Mouse (Mus musculus) heart, postnatal 25 days (tissue): ENCODE data around the gene Dnttip1. TPM values are rescaled to one million over a fixed set of nuclear protein-coding genes. Genes with fewer than 3 reads are reported as not detected.

Experiments used
- DNase-seq: peaks from one replicate; pipeline ENCODE4 v3.0.0; 2022; ENCODE audit warnings: low spot score
- intact Hi-C: fragments of 180-260 bp; cut with DNase I; formaldehyde crosslinking; loops from one replicate; pipeline ENCODE4 v1.15.1; 2025
- total RNA-seq, 2 experiments: library from RNA; stranded (reverse); gene quantifications; 2 replicates each; pipeline ENCODE4 v1.2.3; 2021

Gene Dnttip1
- total RNA-seq, 2 experiments from 2014 or later: 24.4 to 25.8 TPM

- intact Hi-C loops: no loop called here
- no peak for DNase-seq
These were observed 3.2 kb downstream of the Dnttip1 start for GRCm38 (mm10) chr2:164748991-164749390.

GRCm38 (mm10) chr2:164752454-164752853 is 6.7 kb downstream of the Dnttip1 start:
- no peak for DNase-seq
- intact Hi-C loops: no loop called here

GRCm38 (mm10) chr2:164754105-164754504 is 8.3 kb downstream of the Dnttip1 start:
- DNase-seq: no peak
- intact Hi-C loops: no loop called here

GRCm38 (mm10) chr2:164754800-164755199 is 9.0 kb downstream of the Dnttip1 start:
- no peak for DNase-seq
- intact Hi-C loops: no loop called here

- no peak for DNase-seq
- intact Hi-C loops: no loop called here
These were observed 12.1 kb downstream of the Dnttip1 start for GRCm38 (mm10) chr2:164757841-164758240.

- no peak for DNase-seq
- intact Hi-C loops: no loop called here
These were observed 12.9 kb downstream of the Dnttip1 start for GRCm38 (mm10) chr2:164758692-164759091.

- intact Hi-C loops: no loop called here
- DNase-seq: no peak
These were observed 14.5 kb downstream of the Dnttip1 start for GRCm38 (mm10) chr2:164760059-164760833.

- intact Hi-C loops: no loop called here
- no peak for DNase-seq
These were observed 15.7 kb downstream of the Dnttip1 start for GRCm38 (mm10) chr2:164761502-164761901.

GRCm38 (mm10) chr2:164761971-164762370 is 16.2 kb downstream of the Dnttip1 start:
- intact Hi-C loops: no loop called here
- no peak for DNase-seq

GRCm38 (mm10) chr2:164762593-164762992 is 16.8 kb downstream of the Dnttip1 start:
- intact Hi-C loops: no loop called here
- DNase-seq: no peak

GRCm38 (mm10) chr2:164765841-164766240 is 20.1 kb downstream of the Dnttip1 start:
- intact Hi-C loops: no loop called here
- no peak for DNase-seq

- intact Hi-C loops: no loop called here
These were observed 22.2 kb downstream of the Dnttip1 start for GRCm38 (mm10) chr2:164767812-164768540.

GRCm38 (mm10) chr2:164769258-164770037 is 23.7 kb downstream of the Dnttip1 start, which contains the start of gene Ube2c:
TSS of gene Ube2c (plus strand) at chr2:164769898.
- DNase-seq: peak; percentile 98
- intact Hi-C loops: no loop called here

More at GRCm38 (mm10) chr2:164767812-164768540, 22.2 kb downstream of the Dnttip1 start:
- no peak for DNase-seq

GRCm38 (mm10) chr2:164770279-164770678 is 24.5 kb downstream of the Dnttip1 start:
- intact Hi-C loops: no loop called here
- no peak for DNase-seq

GRCm38 (mm10) chr2:164771123-164771522 is 25.3 kb downstream of the Dnttip1 start:
- intact Hi-C loops: no loop called here
- DNase-seq: no peak

GRCm38 (mm10) chr2:164773229-164773988 is 27.6 kb downstream of the Dnttip1 start:
- intact Hi-C loops: no loop called here
- no peak for DNase-seq

- intact Hi-C loops: no loop called here
- DNase-seq: no peak
These were observed 28.2 kb downstream of the Dnttip1 start for GRCm38 (mm10) chr2:164773989-164774364.

GRCm38 (mm10) chr2:164776130-164776529 is 30.3 kb downstream of the Dnttip1 start:
- intact Hi-C loops: no loop called here

GRCm38 (mm10) chr2:164776801-164777200 is 31.0 kb downstream of the Dnttip1 start:
- intact Hi-C loops: no loop called here
- DNase-seq: no peak

More at GRCm38 (mm10) chr2:164776130-164776529, 30.3 kb downstream of the Dnttip1 start:
- no peak for DNase-seq
